Mouse (Mus musculus): ENCODE measurements at regions not wholly inside any gene's neighbourhood (a gene's known extent, or its start where the extent isn't known, plus 50 kb on each side); places are given as distances from the start of the nearest gene placed in this dataset.

DNA sequence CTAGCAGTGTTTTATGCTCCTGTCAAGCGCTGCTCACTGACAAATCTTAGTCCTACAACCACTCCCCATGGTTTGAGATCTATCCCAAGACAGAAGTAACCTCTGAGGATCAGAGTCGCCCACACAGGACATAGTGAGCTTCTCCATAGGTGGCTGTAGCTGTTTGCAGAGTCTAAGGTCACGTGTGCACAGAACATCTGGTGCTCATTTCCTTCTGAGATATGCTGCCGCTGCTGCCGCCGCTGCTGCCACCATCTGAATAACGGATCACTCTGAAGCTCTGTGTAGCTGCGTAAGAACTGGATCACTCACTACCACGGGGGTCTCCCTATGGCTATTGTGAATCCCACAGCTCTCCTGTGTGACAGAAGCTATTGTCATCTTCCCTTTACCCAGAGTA, 250.8 kb downstream of the Adamts20 start:
- TF ChIP-seq EP300 (IDR thresholded peaks at IDR 0.05; ENCODE audit: low read depth) (no peak), CTCF (IDR thresholded peaks at IDR 0.05; ENCODE audit: low read depth) (no peak)
